Mouse (Mus musculus): Measurements from ENCODE around the gene Ppp1r13l.
A peak's percentile ranks its signal among the peaks of the same experiment; 100 is the strongest.

Ppp1r13l gene

GRCm38 (mm10) chr7:19420821-19421636, 61.5 kb downstream of the Ppp1r13l start:
- peak; percentile 90 to 91 for DNase-seq

- DNase-seq: no peak
Observed at GRCm38 (mm10) chr7:19423083-19423482, 63.5 kb downstream of the Ppp1r13l start.

- DNase-seq: no peak
Observed at GRCm38 (mm10) chr7:19424051-19424450, 64.5 kb downstream of the Ppp1r13l start.

GRCm38 (mm10) chr7:19426349-19426748, 66.8 kb downstream of the Ppp1r13l start:
- no peak for DNase-seq

GRCm38 (mm10) chr7:19426888-19427287, 67.3 kb downstream of the Ppp1r13l start:
- DNase-seq: no peak

All from kidney, adult 8-10 months (tissue).